Mouse (Mus musculus): ENCODE data around the gene Calm1. TPM values are rescaled to one million over a fixed set of nuclear protein-coding genes. Genes with fewer than 3 reads are reported as not detected.

Gene Calm1
- total RNA-seq, 2 experiments from 2014 or later: 2,240 to 2,371 TPM

GRCm38 (mm10) chr12:100249170-100249569 is 49.9 kb downstream of the Calm1 start:
- intact Hi-C loops (cut with DNase I): no loop called here
- no peak for DNase-seq (ENCODE audit: low spot score in 2 of 2)

GRCm38 (mm10) chr12:100254471-100254870 is 55.2 kb downstream of the Calm1 start:
- intact Hi-C loops (cut with DNase I): no loop called here
- no peak for DNase-seq (ENCODE audit: low spot score in 2 of 2)

- intact Hi-C loops (cut with DNase I): no loop called here
- no peak for DNase-seq (ENCODE audit: low spot score in 2 of 2)
These were observed 56.3 kb downstream of the Calm1 start for GRCm38 (mm10) chr12:100255441-100255949.

- intact Hi-C loops (cut with DNase I): no loop called here
- no peak for DNase-seq (ENCODE audit: low spot score in 2 of 2)
These were observed 58.5 kb downstream of the Calm1 start for GRCm38 (mm10) chr12:100257779-100258178.

Other genes with a start within 250 kb of the Calm1 start
- 1 to 10 TPM; 4.8 to 6.4 TPM for gene Kcnk13, start 234.9 kb upstream of the Calm1 start, total RNA-seq (2021)
- 100 to 1,000 TPM; 191 to 192 TPM for gene Psmc1, start 89.3 kb upstream of the Calm1 start, total RNA-seq (2021)
- 10 to 100 TPM; 15.0 to 15.5 TPM for gene Nrde2, start 39.8 kb upstream of the Calm1 start, total RNA-seq (2021)